Mouse (Mus musculus) 3134 (cell line): ENCODE results near the gene Zdhhc5.

Experiments used
- DNase-seq: peaks from one replicate; pipeline ENCODE4 v3.0.0-alpha.2; 2011; ENCODE audit warnings: low spot score; ENCODE audit not compliant: insufficient read length; ENCODE audit errors: extremely low read depth

Zdhhc5 gene

GRCm38 (mm10) chr2:84649674-84650073, 65.3 kb downstream of the Zdhhc5 start:
- DNase-seq = peak; percentile 34

GRCm38 (mm10) chr2:84648369-84648768, 66.6 kb downstream of the Zdhhc5 start:
- DNase-seq = no peak

- DNase-seq = no peak
These were observed 67.9 kb downstream of the Zdhhc5 start for GRCm38 (mm10) chr2:84647051-84647568.

GRCm38 (mm10) chr2:84646138-84646537, 68.8 kb downstream of the Zdhhc5 start:
- DNase-seq = no peak

GRCm38 (mm10) chr2:84640833-84641232, 74.1 kb downstream of the Zdhhc5 start:
- DNase-seq = no peak

GRCm38 (mm10) chr2:84638428-84639220, 76.4 kb downstream of the Zdhhc5 start:
- DNase-seq = no peak
